Mouse (Mus musculus) MEL (cell line): ENCODE results near the gene Kcnj2. TPM values are rescaled to one million over a fixed set of nuclear protein-coding genes. Genes with fewer than 3 reads are reported as not detected.

Experiments used
- DNase-seq: peaks from one replicate; pipeline ENCODE4 v3.0.0; 2011; ENCODE audit warnings: low read depth, low spot score
- H3K27ac ChIP-seq: 2 replicates; pipeline ENCODE4 v1.5.1; 2012; ENCODE audit warnings: low read depth, mild to moderate bottlenecking, control low read depth, low read length, moderate library complexity; ENCODE audit not compliant: control insufficient read depth
- H3K27me3 ChIP-seq, 2 experiments: fragments of 150-350 bp in 1 of 2; sonication (generic) in 1 of 2; 2 replicates each; pipeline ENCODE4 v1.6.1; 2012; ENCODE audit warnings: low read length in 2 of 2, mild to moderate bottlenecking in 2 of 2, improper control_type of control experiment in 1 of 2, moderate library complexity in 1 of 2; ENCODE audit not compliant: insufficient read depth in 2 of 2, control insufficient read depth in 1 of 2
- H3K36me3 ChIP-seq, 2 experiments: 2 replicates each; pipeline ENCODE4 v1.6.1; 2012 to 2014; ENCODE audit warnings: low read length in 2 of 2, improper control_type of control experiment in 1 of 2, inconsistent platforms in 1 of 2, mild to moderate bottlenecking in 1 of 2; ENCODE audit not compliant: insufficient read depth in 2 of 2, control insufficient read depth in 1 of 2
- H3K4me1 ChIP-seq, 2 experiments: fragments of 150-350 bp in 1 of 2; sonication (generic) in 1 of 2; 2 replicates each; pipeline ENCODE4 v1.6.1; 2012; ENCODE audit warnings: low read length in 2 of 2, improper control_type of control experiment in 1 of 2, mild to moderate bottlenecking in 1 of 2; ENCODE audit not compliant: insufficient read depth in 2 of 2, control insufficient read depth in 1 of 2
- H3K4me3 ChIP-seq, 2 experiments: fragments of 150-350 bp in 1 of 2; sonication (generic) in 1 of 2; 2 replicates each; pipeline ENCODE4 v1.5.1; 2012; ENCODE audit warnings: low read depth in 2 of 2, low read length in 2 of 2, mild to moderate bottlenecking in 2 of 2, moderate library complexity in 2 of 2, control low read depth in 1 of 2, improper control_type of control experiment in 1 of 2; ENCODE audit not compliant: control insufficient read depth in 1 of 2, insufficient read depth in 1 of 2
- H3K79me2 ChIP-seq: 2 replicates; pipeline ENCODE4 v1.6.1; 2012; ENCODE audit warnings: mild to moderate bottlenecking, low read length, moderate library complexity; ENCODE audit not compliant: control insufficient read depth, poor library complexity, insufficient read depth
- H3K9ac ChIP-seq: 2 replicates; pipeline ENCODE4 v1.6.1; 2012; ENCODE audit warnings: low read depth, mild to moderate bottlenecking, control low read depth, low read length, moderate library complexity; ENCODE audit not compliant: control insufficient read depth, poor library complexity, severe bottlenecking
- H3K9me3 ChIP-seq: fragments of 150-350 bp; sonication (generic); replicated peaks from 2 replicates; pipeline ENCODE4 v1.6.1; 2012; ENCODE audit warnings: mild to moderate bottlenecking, low read length, improper control_type of control experiment, moderate library complexity; ENCODE audit not compliant: insufficient read depth
- CHD2 ChIP-seq: IDR thresholded peaks from 2 replicates; pipeline ENCODE4 v1.6.1; 2011; ENCODE audit warnings: low read length, improper control_type of control experiment
- CTCF ChIP-seq, 3 experiments: IDR thresholded peaks in 2 of 3; conservative IDR thresholded peaks in 1 of 3; 2 replicates each; pipeline ENCODE4 v1.5.1; 2011 to 2012; ENCODE audit warnings: low read length in 3 of 3, low read depth in 2 of 3, mild to moderate bottlenecking in 2 of 3, improper control_type of control experiment in 1 of 3, inconsistent platforms in 1 of 3, mixed read lengths in 1 of 3, moderate library complexity in 1 of 3; ENCODE audit not compliant: control insufficient read depth in 1 of 3, insufficient read depth in 1 of 3, poor library complexity in 1 of 3, severe bottlenecking in 1 of 3
- E2F4 ChIP-seq: IDR thresholded peaks from 2 replicates; pipeline ENCODE4 v1.6.1; 2011; ENCODE audit warnings: low read depth, low read length, improper control_type of control experiment, borderline replicate concordance
- ELF1 ChIP-seq: IDR thresholded peaks from 2 replicates; pipeline ENCODE4 v1.6.1; 2014; ENCODE audit warnings: low read depth, mild to moderate bottlenecking, inconsistent platforms, low read length, improper control_type of control experiment, moderate library complexity
- ETS1 ChIP-seq: IDR thresholded peaks from 2 replicates; pipeline ENCODE4 v1.6.1; 2012; ENCODE audit warnings: low read depth, mild to moderate bottlenecking, inconsistent platforms, low read length, improper control_type of control experiment, moderate library complexity
- HCFC1 ChIP-seq: IDR thresholded peaks from 2 replicates; pipeline ENCODE4 v1.6.1; 2012; ENCODE audit warnings: low read depth, mild to moderate bottlenecking, inconsistent platforms, low read length, improper control_type of control experiment, moderate library complexity
- JUND ChIP-seq: IDR thresholded peaks from 2 replicates; pipeline ENCODE4 v1.6.1; 2011; ENCODE audit warnings: low read depth, mild to moderate bottlenecking, improper control_type of control experiment, low read length
- KAT2A ChIP-seq: conservative IDR thresholded peaks from 2 replicates; pipeline ENCODE4 v1.6.1; 2012; ENCODE audit warnings: low read depth, low read length, improper control_type of control experiment, inconsistent platforms
- MAZ ChIP-seq: IDR thresholded peaks from 2 replicates; pipeline ENCODE4 v1.6.1; 2012; ENCODE audit warnings: low read depth, mild to moderate bottlenecking, inconsistent platforms, low read length, improper control_type of control experiment
- MEF2A ChIP-seq: IDR thresholded peaks from 2 replicates; pipeline ENCODE4 v1.6.1; 2014; ENCODE audit warnings: low read depth, mild to moderate bottlenecking, inconsistent platforms, low read length, improper control_type of control experiment; ENCODE audit not compliant: poor library complexity, insufficient replicate concordance, severe bottlenecking; ENCODE audit errors: extremely low read depth
- MXI1 ChIP-seq: IDR thresholded peaks from 2 replicates; pipeline ENCODE4 v1.6.1; 2011; ENCODE audit warnings: mild to moderate bottlenecking, low read depth, low read length, improper control_type of control experiment
- MYB ChIP-seq: IDR thresholded peaks from 2 replicates; pipeline ENCODE4 v1.6.1; 2011; ENCODE audit warnings: mild to moderate bottlenecking, low read depth, low read length, improper control_type of control experiment
- MYC ChIP-seq: IDR thresholded peaks from 2 replicates; pipeline ENCODE4 v1.6.1; 2011; ENCODE audit warnings: low read depth, mild to moderate bottlenecking, low read length, improper control_type of control experiment, moderate library complexity
- NELFE ChIP-seq: IDR thresholded peaks from 2 replicates; pipeline ENCODE4 v1.6.1; 2011; ENCODE audit warnings: low read depth, low read length, improper control_type of control experiment
- POLR2A ChIP-seq, 2 experiments: IDR thresholded peaks; 2 replicates each; pipeline ENCODE4 v1.6.1; 2011 to 2012; ENCODE audit warnings: low read length in 2 of 2, mild to moderate bottlenecking in 2 of 2, control low read depth in 1 of 2, improper control_type of control experiment in 1 of 2, low read depth in 1 of 2, moderate library complexity in 1 of 2; ENCODE audit not compliant: control insufficient read depth in 1 of 2, insufficient read depth in 1 of 2, poor library complexity in 1 of 2
- POLR2AphosphoS5 ChIP-seq: IDR thresholded peaks from 2 replicates; pipeline ENCODE4 v1.6.1; 2012; ENCODE audit warnings: low read depth, borderline replicate concordance, mild to moderate bottlenecking, inconsistent platforms, low read length, moderate library complexity, mixed read lengths
- RAD21 ChIP-seq: IDR thresholded peaks from 2 replicates; pipeline ENCODE4 v1.6.1; 2011; ENCODE audit warnings: mild to moderate bottlenecking, low read depth, low read length, improper control_type of control experiment
- SIN3A ChIP-seq: IDR thresholded peaks from 2 replicates; pipeline ENCODE4 v1.6.1; 2012; ENCODE audit warnings: low read length, improper control_type of control experiment, inconsistent platforms
- SMC3 ChIP-seq: IDR thresholded peaks from 2 replicates; pipeline ENCODE4 v1.6.1; 2011; ENCODE audit warnings: low read depth, low read length, improper control_type of control experiment
- TAL1 ChIP-seq: IDR thresholded peaks from 2 replicates; pipeline ENCODE4 v1.6.1; 2012; ENCODE audit warnings: mild to moderate bottlenecking, inconsistent platforms, low read length, moderate library complexity, mixed read lengths
- TBP ChIP-seq: IDR thresholded peaks from 2 replicates; pipeline ENCODE4 v1.8.0; 2011; ENCODE audit warnings: low read depth, low read length, improper control_type of control experiment
- TCF12 ChIP-seq: IDR thresholded peaks from 2 replicates; pipeline ENCODE4 v1.6.1; 2014; ENCODE audit warnings: low read depth, mild to moderate bottlenecking, inconsistent platforms, low read length, improper control_type of control experiment, moderate library complexity
- UBTF ChIP-seq: IDR thresholded peaks from 2 replicates; pipeline ENCODE4 v1.6.1; 2012; ENCODE audit warnings: low read depth, mild to moderate bottlenecking, inconsistent platforms, low read length, improper control_type of control experiment, moderate library complexity, borderline replicate concordance; ENCODE audit not compliant: insufficient read depth
- USF1 ChIP-seq: IDR thresholded peaks from 2 replicates; pipeline ENCODE4 v1.6.1; 2014; ENCODE audit warnings: low read depth, mild to moderate bottlenecking, inconsistent platforms, low read length, improper control_type of control experiment, moderate library complexity
- ZC3H11A ChIP-seq: IDR thresholded peaks from 2 replicates; pipeline ENCODE4 v1.6.1; 2012; ENCODE audit warnings: low read depth, mild to moderate bottlenecking, inconsistent platforms, low read length, improper control_type of control experiment
- ZNF384 ChIP-seq: IDR thresholded peaks from 2 replicates; pipeline ENCODE4 v1.6.1; 2012; ENCODE audit warnings: low read depth, mild to moderate bottlenecking, inconsistent platforms, low read length, improper control_type of control experiment
- polyA plus RNA-seq, 2 experiments: library from polyadenylated mRNA; stranded (reverse) in 1 of 2; unstranded in 1 of 2; fragments of >175 nt in 1 of 2; fragments of >200 nt in 1 of 2; gene quantifications; 2 replicates each; pipeline versions ENCODE4 v1.2.1 to v1.2.4; 2012; ENCODE audit warnings: low replicate concordance in 2 of 2, low read depth in 1 of 2; ENCODE audit not compliant: insufficient read length in 2 of 2, insufficient read depth in 1 of 2, missing spikeins in 1 of 2
- total RNA-seq: library from RNA; depleted of rRNA; stranded (reverse); fragments of 300-350 nt; gene quantifications from 2 replicates; pipeline ENCODE4 v1.2.3, GENCODE M21; 2012

The Kcnj2 gene
- total and polyA plus RNA-seq, 3 experiments = not detected

GRCm38 (mm10) chr11:111091117-111091516 is 25.2 kb downstream of the Kcnj2 start:
- no peak for DNase-seq
- no peak overlapping the region for H3K9ac ChIP-seq
- no peaks in the 10 kb centered on the region for H3K36me3 ChIP-seq
- no peak overlapping the region for H3K27ac ChIP-seq
- no peaks in the 10 kb centered on the region for H3K27me3 ChIP-seq
- TF ChIP-seq ETS1 (no peak), SMC3 (no peak), NELFE (no peak), TCF12 (no peak), MYC (no peak), RAD21 (no peak), CHD2 (no peak), ZNF384 (no peak), SIN3A (no peak), TAL1 (no peak), KAT2A (no peak), MYB (no peak), POLR2A (IDR thresholded peaks at IDR 0.05; ENCODE audit: control insufficient read depth in 1 of 2, insufficient read depth in 1 of 2, low read depth in 1 of 2, low read length in 2 of 2, poor library complexity in 1 of 2) (no peak), JUND (no peak), E2F4 (no peak), POLR2AphosphoS5 (no peak), TBP (no peak), USF1 (no peak), ELF1 (no peak)
- TF ChIP-seq, all 39 proteins: peak for 0
- no peaks in the 10 kb centered on the region for H3K79me2 ChIP-seq
- no peaks in the 10 kb centered on the region for H3K9me3 ChIP-seq
- H3K4me1 ChIP-seq = no peaks in the 10 kb centered on the region
- H3K4me3 ChIP-seq = no peak overlapping the region

GRCm38 (mm10) chr11:111092967-111093366 is 27.0 kb downstream of the Kcnj2 start:
- no peaks in the 10 kb centered on the region for H3K79me2 ChIP-seq
- H3K9me3 ChIP-seq = no peaks in the 10 kb centered on the region
- DNase-seq = no peak
- H3K4me3 ChIP-seq = no peak overlapping the region
- H3K4me1 ChIP-seq = no peaks in the 10 kb centered on the region
- no peaks in the 10 kb centered on the region for H3K27me3 ChIP-seq
- TF ChIP-seq MAZ = no peak
- TF ChIP-seq ZC3H11A = no peak
- TF ChIP-seq MEF2A = no peak
- TF ChIP-seq TCF12 = no peak
- TF ChIP-seq ELF1 = no peak
- no peak for TF ChIP-seq MXI1
- no peak for TF ChIP-seq NELFE
- no peak for TF ChIP-seq UBTF
- TF ChIP-seq POLR2A (IDR thresholded peaks at IDR 0.05; ENCODE audit: control insufficient read depth in 1 of 2, insufficient read depth in 1 of 2, low read depth in 1 of 2, low read length in 2 of 2, poor library complexity in 1 of 2) = no peak
- TF ChIP-seq CTCF (IDR thresholded peaks at IDR 0.05 in 2 of 3, conservative IDR thresholded peaks at IDR 0.05 in 1 of 3; ENCODE audit: control insufficient read depth in 1 of 3, insufficient read depth in 1 of 3, low read depth in 2 of 3, low read length in 3 of 3, poor library complexity in 1 of 3, severe bottlenecking in 1 of 3) = no peak
- TF ChIP-seq ETS1 = no peak
- no peak for TF ChIP-seq HCFC1
- no peak for TF ChIP-seq POLR2AphosphoS5
- H3K27ac ChIP-seq = no peak overlapping the region
- no peak overlapping the region for H3K9ac ChIP-seq
- no peaks in the 10 kb centered on the region for H3K36me3 ChIP-seq
